Mouse (Mus musculus) liver (tissue): ENCODE data around the gene Ndufab1.

Experiments
- DNase-seq: peaks from one replicate; pipeline ENCODE4 v3.0.0-alpha.2; 2020; ENCODE audit warnings: mixed read lengths

The Ndufab1 gene

GRCm38 (mm10) chr7:122067517-122068381 is 33.9 kb downstream of the Ndufab1 start:
- peak; percentile 14 for DNase-seq

- peak; percentile 93 for DNase-seq
These were observed 34.7 kb downstream of the Ndufab1 start, which contains the start of the genes Ubfd1 and Ears2 for GRCm38 (mm10) chr7:122066945-122067516. TSS of gene Ubfd1 (plus strand) at chr7:122067175. TSS of gene Ears2 (minus strand) at chr7:122067263.

GRCm38 (mm10) chr7:122066102-122066944 is 35.4 kb downstream of the Ndufab1 start:
- no peak for DNase-seq

GRCm38 (mm10) chr7:122065656-122066055 is 36.0 kb downstream of the Ndufab1 start:
- no peak for DNase-seq

- DNase-seq: no peak
These were observed 45.1 kb downstream of the Ndufab1 start for GRCm38 (mm10) chr7:122056633-122057032.

GRCm38 (mm10) chr7:122050834-122051233 is 50.9 kb downstream of the Ndufab1 start:
- DNase-seq: no peak

- DNase-seq: no peak
These were observed 53.5 kb downstream of the Ndufab1 start for GRCm38 (mm10) chr7:122048191-122048590.

GRCm38 (mm10) chr7:122046813-122047212 is 54.9 kb downstream of the Ndufab1 start:
- DNase-seq: no peak

- DNase-seq: no peak
These were observed 56.0 kb downstream of the Ndufab1 start for GRCm38 (mm10) chr7:122045711-122046110.

- DNase-seq: peak; percentile 24
These were observed 56.5 kb downstream of the Ndufab1 start for GRCm38 (mm10) chr7:122045181-122045634.

GRCm38 (mm10) chr7:122044106-122044505 is 57.6 kb downstream of the Ndufab1 start:
- DNase-seq: no peak
